Mouse (Mus musculus): ENCODE measurements around the gene Reep1.

Reep1 gene

GRCm38 (mm10) chr6:71728306-71728705, 20.9 kb downstream of the Reep1 start:
- ChIA-PET CTCF (no interaction called here), POLR2A (no interaction called here)

GRCm38 (mm10) chr6:71734910-71735599, 27.7 kb downstream of the Reep1 start:
- ChIA-PET POLR2A (interaction anchor here in 3 of 4 experiments (0.6 to 1.8 kb wide), 11 partner anchors 9 to 253 kb away, joined by 3 to 7 read pairs (median 3); partner anchors contain the start of gene Reep1 (in 1 of the 3)), CTCF (interaction anchor here in 1 of 4 experiments (0.6 kb wide), 3 partner anchors 59 to 217 kb away, joined by 3 to 4 read pairs (median 3); no protein-coding TSS in a partner anchor)

GRCm38 (mm10) chr6:71735600-71736010, 28.2 kb downstream of the Reep1 start:
- ChIA-PET CTCF (interaction anchor here in 2 of 4 experiments (0.6 to 1.1 kb wide), 2 partner anchors 69 to 127 kb away, joined by 3 read pairs; no protein-coding TSS in a partner anchor), POLR2A (interaction anchor here in 3 of 4 experiments (0.7 to 1.8 kb wide), 6 partner anchors 9 to 253 kb away, joined by 3 to 5 read pairs (median 3); partner anchors contain the start of gene Reep1 (in 1 of the 3))

GRCm38 (mm10) chr6:71736101-71736500, 28.7 kb downstream of the Reep1 start:
- ChIA-PET POLR2A (interaction anchor here in 1 of 4 experiments (1.5 to 1.8 kb wide), 2 partner anchors 8 to 27 kb away, joined by 5 read pairs; no protein-coding TSS in a partner anchor), CTCF (interaction anchor here in 2 of 4 experiments (0.6 to 1.1 kb wide), 2 partner anchors 68 to 127 kb away, joined by 3 read pairs; no protein-coding TSS in a partner anchor)

DNA sequence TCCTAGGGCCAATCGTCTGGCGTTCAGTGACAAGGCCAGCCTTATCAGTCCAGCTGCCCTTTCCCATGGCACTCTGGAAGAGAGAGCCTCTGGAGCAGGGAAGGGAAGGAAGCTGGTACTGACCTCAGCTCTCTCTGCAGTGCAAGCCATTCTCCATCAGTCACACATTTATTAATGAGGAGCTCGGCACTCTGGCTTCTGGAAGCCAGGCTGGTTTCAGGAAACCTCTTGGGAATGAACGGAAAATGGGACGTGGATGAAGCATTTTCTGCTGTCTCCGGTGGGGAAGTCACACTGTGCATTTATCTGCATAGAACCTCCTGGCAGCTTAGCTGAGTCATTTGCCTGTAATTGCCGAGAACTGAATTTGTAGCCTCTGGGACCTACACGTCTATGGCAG, 29.8 kb downstream of the Reep1 start:
- CTCF ChIA-PET = no interaction called here
- POLR2A ChIA-PET = interaction anchor here in 1 of 4 experiments (0.6 kb wide), 1 partner anchor 19 kb away, joined by 10 read pairs; no protein-coding TSS in a partner anchor

DNA sequence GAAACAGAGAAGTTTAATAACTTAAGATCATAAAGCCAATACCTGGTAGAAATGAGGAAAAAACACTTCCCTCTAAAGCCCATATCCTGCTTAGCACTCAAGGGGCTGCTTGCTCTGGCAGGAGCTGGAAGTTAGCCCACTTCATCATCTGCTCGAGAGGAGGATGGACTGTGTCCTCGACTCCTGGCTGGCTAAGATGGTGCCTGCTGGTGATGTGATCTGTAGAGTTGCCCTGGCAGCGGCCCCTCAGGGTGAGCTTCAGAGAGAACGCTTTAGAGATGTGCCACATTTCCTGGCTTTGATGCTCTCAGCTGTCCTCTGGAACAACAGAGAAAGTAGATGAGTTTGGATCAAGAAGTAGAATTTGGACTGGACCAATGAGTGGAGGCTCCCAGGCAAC, 31.2 kb downstream of the Reep1 start:
- POLR2A ChIA-PET = interaction anchor here in 1 of 4 experiments (0.6 kb wide), 1 partner anchor 405 kb away, joined by 3 read pairs; no protein-coding TSS in a partner anchor
- CTCF ChIA-PET = no interaction called here

DNA sequence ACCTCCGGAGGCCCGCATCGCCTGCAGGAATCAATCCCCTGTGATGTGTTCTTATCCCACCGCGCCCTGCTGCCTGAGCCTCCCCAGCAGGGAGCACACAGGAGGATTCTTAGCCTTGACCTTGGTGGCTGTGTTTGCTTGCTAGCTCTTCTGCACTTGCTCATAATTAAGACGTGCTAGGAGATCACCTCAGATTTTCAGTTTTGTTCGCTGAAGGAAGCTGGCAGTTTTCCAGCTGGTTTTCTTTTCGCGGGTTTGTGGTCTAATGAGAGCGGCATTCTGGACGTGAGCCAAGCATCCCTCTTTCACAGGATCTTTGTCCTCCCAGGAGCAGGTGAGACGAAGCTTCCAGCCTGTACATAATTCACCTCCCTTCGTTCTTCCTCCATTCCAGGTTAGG, 33.6 kb downstream of the Reep1 start:
- ChIA-PET CTCF (no interaction called here), POLR2A (interaction anchor here in 1 of 4 experiments (1.2 kb wide), 1 partner anchor 11 kb away, joined by 4 read pairs; no protein-coding TSS in a partner anchor)

DNA sequence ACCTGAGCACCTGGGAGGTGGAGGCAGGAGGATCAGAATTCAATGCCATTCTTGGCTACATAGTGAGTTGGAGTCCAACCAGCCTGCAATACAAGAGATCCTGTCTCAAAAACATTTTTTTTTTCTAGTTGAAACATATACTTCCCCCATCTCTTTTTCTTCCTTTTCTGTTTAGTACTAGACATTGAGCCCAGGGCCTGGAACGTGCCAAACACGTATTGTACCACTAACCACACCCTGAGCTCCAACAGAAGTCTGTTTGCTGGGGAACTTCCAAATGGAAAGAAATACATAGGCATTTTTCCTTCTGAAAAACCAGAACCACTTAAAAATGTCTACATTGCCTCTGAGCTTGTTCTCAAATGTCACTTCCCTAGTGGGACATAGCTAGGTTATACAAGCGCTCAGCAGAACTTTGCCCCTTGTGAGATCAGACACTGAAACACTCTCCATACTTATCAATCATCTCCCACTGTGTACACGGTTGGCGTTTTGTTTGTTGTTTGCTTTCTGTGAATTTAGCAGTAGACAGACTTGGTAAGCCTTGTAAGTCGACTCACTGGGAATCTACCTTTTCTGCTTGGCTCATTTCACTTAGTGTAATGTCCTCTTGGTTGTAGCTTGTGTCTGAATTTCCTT, 34.8 kb downstream of the Reep1 start:
- ChIA-PET POLR2A (no interaction called here), CTCF (interaction anchor here in 1 of 4 experiments (1.0 kb wide), 1 partner anchor 28 kb away, joined by 4 read pairs; no protein-coding TSS in a partner anchor)

DNA sequence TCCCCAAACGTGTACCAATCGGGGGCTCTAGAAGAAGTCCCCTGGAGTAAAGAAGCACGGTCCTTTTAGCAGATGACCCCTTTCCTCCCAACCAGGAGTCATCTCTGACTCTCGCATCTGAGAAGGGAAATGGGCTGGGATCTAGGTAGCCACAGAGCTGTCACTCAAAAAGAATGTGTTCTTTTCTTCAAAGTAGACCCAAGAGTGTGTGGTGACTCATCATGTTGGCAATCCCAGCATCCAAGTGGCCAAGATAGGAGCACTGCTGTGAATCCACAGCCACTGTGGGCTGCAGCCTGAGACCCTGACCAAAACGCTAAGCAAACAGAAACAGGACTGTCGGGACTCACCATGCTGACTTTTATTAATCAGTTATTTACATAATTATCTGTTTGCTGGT, 37.6 kb downstream of the Reep1 start:
- CTCF ChIA-PET = no interaction called here
- POLR2A ChIA-PET = interaction anchor here in 1 of 4 experiments (1.3 kb wide), 1 partner anchor 9 kb away, joined by 5 read pairs; no protein-coding TSS in a partner anchor

DNA sequence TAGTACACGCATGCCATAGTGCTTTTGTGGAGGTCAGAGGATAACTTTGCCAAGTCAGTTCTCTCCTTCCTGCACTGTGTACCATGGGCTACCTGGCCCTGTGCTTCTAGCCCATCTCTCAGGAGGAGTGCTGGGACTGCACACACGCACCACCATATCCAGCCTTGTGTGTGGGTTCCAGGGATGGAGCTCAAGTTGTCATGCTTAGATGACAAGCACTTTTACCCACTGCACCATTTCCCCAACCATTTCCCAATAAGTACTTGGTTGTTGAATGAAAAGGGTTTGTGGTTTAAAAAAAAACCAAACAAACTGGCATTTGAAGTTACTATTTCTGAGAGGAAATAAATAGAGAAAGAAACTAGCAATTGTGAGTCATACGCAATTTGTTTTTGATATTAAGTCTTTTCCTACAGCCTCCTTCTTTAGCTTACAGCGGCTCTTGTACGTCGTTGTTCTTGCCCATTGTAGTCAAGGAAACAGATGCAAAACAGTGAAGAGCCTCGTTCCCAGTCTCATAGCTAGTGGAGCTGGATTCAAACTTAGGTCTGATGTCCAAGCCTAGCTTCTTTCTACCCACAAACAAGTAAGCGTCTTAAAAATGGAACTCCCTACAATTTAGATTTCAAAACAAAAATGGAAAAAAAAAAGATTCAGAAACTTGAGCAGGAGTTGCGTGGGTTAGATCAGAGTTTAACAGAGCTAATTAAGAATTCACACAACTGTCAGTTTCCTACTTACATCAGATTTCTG, 38.3 kb downstream of the Reep1 start:
- POLR2A ChIA-PET = no interaction called here

DNA sequence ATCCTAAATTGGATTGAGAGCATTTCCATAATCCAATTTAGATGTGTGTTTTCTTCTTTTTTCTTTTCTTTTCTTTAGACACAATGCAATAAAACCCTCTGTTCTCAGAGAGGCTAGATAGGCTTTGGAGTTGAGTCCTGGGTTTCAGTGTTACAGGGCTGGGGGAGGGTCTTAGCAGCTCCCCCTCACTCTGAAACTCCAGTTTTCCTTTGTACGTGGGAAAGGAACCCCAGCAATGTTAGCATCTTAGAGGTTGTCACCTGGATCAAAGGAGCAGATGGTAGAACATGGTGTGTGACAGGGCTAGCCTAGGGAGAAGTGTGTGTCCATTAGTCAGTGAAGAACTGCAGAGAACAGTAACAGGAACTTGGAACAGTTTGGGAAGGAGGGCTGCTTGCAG, 38.9 kb downstream of the Reep1 start:
- ChIA-PET CTCF (interaction anchor here in 1 of 4 experiments (0.7 kb wide), 1 partner anchor 11 kb away, joined by 3 read pairs; no protein-coding TSS in a partner anchor), POLR2A (interaction anchor here in 1 of 4 experiments (0.6 kb wide), 1 partner anchor 416 kb away, joined by 5 read pairs; no protein-coding TSS in a partner anchor)

More for the DNA sequence above, 38.3 kb downstream of the Reep1 start:
- CTCF ChIA-PET = no interaction called here

GRCm38 (mm10) chr6:71746846-71747245, 39.5 kb downstream of the Reep1 start:
- POLR2A ChIA-PET = interaction anchor here in 2 of 4 experiments (0.6 to 1.4 kb wide), 2 partner anchors 114 to 417 kb away, joined by 3 to 5 read pairs; partner anchors contain the start of gene Kdm3a (in 1 of the 2)
- CTCF ChIA-PET = interaction anchor here in 1 of 4 experiments (0.7 kb wide), 1 partner anchor 10 kb away, joined by 3 read pairs; no protein-coding TSS in a partner anchor

GRCm38 (mm10) chr6:71751602-71752001, 44.2 kb downstream of the Reep1 start:
- POLR2A ChIA-PET = interaction anchor here in 2 of 4 experiments (0.5 to 1.4 kb wide), 5 partner anchors 11 to 429 kb away, joined by 3 to 9 read pairs (median 3); partner anchors contain the start of gene Cd8b1 (in 1 of the 2)
- CTCF ChIA-PET = interaction anchor here in 2 of 4 experiments (0.5 to 0.8 kb wide), 2 partner anchors 19 to 515 kb away, joined by 3 to 4 read pairs; no protein-coding TSS in a partner anchor

DNA sequence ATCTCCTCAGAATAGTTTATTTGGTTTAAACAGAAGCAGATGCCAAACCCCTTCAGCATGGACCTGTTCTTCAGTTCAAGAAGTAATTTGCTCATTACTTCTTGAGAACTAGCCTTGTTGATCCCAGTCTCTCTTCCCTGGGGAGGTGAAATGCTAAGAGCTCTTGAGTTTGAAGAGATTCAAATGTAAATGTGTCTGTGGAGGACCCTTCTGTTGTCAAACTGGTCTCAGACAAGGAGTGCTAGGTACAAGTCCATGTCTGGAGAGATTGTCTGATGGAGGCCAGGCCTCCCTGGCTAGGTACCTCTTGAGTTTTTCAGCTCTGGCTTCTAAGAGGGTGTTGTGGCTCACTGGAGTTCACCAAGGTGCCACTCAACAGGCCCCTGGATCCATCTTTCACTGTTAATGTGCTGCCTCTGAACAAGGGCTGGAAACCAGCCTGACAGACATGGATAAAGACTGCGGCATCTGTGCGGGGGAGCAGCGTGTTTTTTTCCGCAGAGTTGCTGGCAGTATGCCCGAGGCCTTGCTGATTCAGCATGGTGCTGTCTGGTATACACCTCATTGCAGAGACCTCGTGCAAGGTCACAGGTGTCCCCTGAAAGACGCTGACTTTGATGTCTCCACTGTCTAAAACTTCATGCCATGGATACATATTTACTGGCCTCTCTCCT, 45.6 kb downstream of the Reep1 start:
- POLR2A ChIA-PET = interaction anchor here in 3 of 4 experiments (0.6 to 1.0 kb wide), 3 partner anchors 9 to 154 kb away, joined by 3 to 7 read pairs (median 4); no protein-coding TSS in a partner anchor
- CTCF ChIA-PET = interaction anchor here in 2 of 4 experiments (0.6 to 0.8 kb wide), 2 partner anchors 17 to 46 kb away, joined by 3 to 4 read pairs; partner anchors contain the start of gene Reep1 (in 1 of the 2)

DNA sequence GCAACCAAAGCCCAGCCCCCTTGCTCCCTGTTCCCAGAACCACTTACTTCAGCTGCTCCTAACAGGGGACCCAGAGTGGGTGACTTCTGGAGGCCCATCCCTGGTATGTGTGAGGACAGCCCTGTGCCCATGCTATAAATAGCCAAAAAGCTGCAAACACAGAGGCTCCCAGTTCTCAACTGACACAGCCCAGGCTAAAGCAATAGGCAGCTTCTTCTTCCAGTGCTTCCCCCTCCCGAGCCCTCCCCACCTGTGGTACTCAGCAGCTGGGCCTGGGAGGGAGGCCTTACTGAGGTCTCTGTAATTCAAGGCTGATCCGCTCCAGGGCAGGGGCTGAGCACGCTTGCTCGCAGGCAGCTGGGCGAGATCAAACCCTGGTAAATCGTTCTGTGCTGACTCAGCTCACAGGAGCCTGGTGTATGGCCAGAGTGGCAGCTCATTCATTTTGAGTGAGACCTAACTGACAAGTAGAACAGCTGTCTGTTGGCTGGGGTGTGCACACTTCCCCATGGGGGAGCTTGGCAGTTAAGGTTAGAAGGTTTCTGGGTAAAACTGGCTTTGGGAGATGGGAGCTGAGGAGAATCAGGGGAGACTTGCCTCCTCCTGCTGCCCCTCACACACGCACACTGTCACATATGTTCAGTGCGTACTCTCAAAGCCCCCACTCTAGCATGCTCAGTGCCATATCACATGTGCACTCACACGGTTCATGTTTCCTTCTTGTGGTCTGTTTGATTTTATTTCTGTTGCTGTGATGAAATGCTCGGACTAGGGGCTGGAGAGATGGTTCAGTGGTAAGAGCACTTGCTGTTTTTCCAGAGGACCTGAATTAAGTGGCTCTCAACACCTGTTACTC, 49.9 kb downstream of the Reep1 start:
- CTCF ChIA-PET = interaction anchor here in 2 of 4 experiments (0.6 to 1.1 kb wide), 3 partner anchors 11 to 47 kb away, joined by 3 to 5 read pairs (median 3); no protein-coding TSS in a partner anchor
- POLR2A ChIA-PET = interaction anchor here in 3 of 4 experiments (0.6 to 1.9 kb wide), 6 partner anchors 47 to 866 kb away, joined by 3 to 6 read pairs (median 4); partner anchors contain the start of gene Rmnd5a (in 1 of the 3)

- CTCF ChIA-PET = interaction anchor here in 1 of 4 experiments (1.3 kb wide), 1 partner anchor 12 kb away, joined by 3 read pairs; no protein-coding TSS in a partner anchor
These were observed 51.4 kb downstream of the Reep1 start for GRCm38 (mm10) chr6:71758780-71759179.

GRCm38 (mm10) chr6:71760073-71760472, 52.7 kb downstream of the Reep1 start:
- POLR2A ChIA-PET = no interaction called here
- CTCF ChIA-PET = no interaction called here

More at GRCm38 (mm10) chr6:71758780-71759179, 51.4 kb downstream of the Reep1 start:
- POLR2A ChIA-PET = no interaction called here

All from embryonic stem cell, embryonic (primary cell).